Mouse (Mus musculus) monocyte, adult 2 months (primary cell): ENCODE measurements at regions not wholly inside any gene's neighbourhood (a gene's known extent, or its start where the extent isn't known, plus 50 kb on each side); places are given as distances from the start of the nearest gene placed in this dataset.

Experiments
- DNase-seq, 2 experiments: peaks; one replicate each; pipeline ENCODE4 v3.0.0; 2022; ENCODE audit warnings: low spot score in 2 of 2, low read depth in 1 of 2

DNA sequence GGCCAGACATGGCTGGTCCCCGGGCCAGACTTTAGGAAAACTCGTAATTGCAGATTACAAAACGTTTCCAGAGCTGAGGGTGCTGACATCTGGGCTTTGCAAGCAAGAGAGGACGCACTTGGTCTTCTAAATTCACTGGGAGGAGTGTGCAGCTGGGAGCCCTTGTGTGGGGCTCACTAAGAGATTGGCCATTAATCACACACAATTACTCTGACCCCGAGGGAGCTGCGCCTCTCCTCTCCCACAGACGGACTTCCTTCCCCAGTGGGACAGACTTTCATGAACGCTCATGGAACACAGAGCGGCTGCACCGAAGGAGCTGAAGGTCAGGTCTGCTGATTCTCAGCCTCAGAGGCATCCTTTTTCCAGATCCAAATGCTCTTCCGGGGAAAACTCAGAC, 407.2 kb downstream of the Med13l start:
- DNase-seq, result no peak

DNA sequence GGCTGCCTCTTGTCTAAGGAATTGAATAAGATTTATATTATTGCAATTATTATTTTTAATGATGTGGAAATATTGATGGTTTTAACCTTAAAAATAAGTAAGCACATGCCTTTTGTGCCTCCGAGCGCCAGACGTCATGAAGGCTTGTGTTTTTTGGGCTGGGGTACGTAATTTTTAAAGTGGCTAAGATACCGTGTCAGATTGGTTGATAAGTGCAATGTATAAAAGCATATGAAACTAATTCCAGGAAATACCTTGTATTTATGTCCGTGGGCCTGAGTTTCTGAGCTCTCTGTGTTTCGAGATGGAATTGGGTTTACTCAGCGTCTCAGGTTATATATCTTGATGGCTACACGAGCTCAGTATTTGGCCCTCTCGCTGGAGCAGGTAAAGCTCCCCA, 414.7 kb downstream of the Med13l start:
- no peak for DNase-seq

DNA sequence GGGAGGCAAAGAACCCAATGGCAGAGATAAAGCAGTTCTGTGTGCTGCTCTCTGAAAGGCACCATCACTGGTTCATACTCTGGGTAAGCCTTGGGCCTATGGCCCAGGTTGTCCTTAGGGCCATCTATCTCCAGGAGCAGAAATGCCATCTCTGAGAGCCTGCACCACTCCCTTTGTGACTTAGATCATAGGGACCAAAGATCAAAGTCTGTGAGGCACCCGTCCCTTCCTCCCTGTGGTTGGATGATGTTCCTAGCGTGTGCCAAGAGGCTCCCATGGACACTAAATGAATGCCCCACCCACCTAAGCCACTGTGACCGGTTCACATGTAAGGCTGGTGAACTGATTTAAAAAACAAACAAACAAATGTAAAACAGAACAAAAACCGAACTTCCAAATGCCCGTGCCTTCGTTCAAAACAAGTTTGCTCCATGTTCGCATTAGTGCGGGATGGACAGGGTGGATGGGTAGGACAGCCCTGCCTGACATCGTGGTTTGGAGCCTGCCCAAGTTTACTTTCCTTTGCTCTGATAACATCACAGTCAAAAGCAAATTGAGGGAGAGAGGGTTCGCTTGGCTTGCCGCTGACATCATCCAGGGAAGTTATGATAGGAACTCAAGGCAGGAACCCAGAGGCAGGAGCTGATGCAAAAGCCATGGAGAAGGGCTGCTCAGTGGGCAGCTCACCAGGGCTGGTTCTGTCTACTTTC, 418.6 kb downstream of the Med13l start:
- no peak for DNase-seq

DNA sequence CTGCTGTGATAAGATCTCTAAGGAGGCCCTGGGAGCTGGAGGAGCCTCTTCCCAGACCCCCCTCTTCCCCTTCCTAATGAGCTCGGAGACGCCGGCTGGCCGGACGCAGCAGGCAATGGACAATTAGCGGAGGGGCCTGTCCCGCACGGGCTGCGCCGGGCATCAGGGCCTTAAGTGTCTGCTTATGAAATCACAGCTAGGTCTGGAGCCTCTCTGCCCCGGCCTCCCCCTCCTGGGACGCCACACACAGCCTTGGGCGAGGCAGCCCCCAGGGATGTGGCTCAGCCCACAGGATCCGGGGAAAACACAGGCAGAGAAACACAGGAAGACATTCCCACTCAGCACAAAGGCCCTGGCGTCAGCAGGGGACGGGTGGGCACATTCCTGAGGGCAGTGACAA, 420.6 kb downstream of the Med13l start:
- DNase-seq, result no peak

DNA sequence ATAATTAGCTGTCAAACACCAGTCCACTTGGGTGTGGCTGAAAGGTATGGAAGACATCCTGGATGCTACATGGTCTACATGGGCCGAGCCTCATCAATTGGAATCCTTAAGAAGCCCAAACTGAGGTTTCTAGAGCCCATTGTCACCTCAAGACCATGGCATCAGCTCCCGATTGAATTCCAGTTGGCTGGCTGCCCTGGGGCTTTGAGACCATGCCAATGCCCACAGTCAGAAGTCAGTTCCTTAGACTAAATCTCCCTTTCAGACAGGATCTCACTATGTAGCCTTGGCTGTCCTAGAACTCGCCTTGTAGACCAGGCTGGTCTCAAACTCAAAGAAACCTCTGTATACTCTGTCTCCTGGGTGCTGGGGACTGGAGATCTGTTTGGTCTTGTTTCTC, 423.8 kb downstream of the Med13l start:
- DNase-seq, result no peak

DNA sequence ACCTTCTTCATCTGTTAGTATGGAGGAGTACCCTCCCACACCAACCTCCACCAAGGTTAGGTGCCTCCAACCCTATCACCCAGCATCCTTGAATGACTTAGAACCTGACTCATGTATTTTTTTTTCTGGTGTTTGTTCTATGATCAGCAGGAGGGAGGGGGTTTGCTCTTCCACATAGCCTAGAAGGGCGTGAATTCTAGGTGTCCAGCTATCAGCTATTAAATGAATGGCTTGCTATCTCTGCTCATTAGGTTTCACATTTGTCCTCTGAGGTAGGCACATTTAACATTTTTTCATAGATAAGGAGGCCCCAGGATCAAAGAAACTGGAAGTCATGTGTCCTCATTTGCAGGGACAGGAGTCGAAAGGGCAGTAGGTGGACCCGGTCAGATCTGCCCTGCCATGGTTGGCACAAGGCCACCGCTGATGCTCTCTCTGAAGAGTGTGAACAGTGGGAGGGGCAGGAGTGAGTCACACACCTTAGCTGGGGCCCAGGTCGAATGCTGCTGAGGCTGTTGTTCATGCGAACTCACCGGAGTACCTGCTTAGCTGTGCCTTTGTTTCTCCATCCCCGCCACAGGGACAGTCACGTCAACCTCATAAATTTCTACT, 424.4 kb downstream of the Med13l start:
- DNase-seq, result no peak

DNA sequence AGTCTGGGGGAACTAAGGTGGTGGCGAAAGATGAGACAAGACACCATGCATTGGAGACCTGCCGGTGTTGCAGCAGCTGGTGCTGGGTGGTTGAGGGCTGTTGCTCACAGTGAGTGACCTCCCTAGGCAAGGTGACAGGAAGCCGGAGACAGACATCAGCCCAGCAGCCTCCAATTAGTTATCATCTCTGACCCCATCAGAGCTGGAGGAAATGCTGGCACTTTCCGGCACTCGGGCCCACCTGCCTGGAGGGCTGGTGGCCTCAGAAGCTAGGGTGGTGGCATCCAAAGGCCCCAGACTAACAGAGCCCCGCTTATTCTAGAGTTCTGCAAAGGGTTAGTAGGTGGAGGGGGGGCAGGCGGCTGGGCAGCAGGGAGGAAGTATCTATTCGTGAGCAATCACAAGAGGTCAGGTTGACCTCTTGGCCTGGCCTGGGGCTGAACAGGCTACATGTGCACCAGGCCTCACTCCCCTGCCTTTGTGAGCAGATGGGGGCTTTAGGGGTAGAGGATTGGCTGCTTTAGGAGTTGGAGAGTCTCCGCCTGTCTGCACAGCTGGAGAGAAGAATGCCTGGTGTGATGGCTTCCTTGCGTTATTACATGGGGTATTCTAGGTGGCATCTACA, 427.0 kb downstream of the Med13l start:
- no peak for DNase-seq

DNA sequence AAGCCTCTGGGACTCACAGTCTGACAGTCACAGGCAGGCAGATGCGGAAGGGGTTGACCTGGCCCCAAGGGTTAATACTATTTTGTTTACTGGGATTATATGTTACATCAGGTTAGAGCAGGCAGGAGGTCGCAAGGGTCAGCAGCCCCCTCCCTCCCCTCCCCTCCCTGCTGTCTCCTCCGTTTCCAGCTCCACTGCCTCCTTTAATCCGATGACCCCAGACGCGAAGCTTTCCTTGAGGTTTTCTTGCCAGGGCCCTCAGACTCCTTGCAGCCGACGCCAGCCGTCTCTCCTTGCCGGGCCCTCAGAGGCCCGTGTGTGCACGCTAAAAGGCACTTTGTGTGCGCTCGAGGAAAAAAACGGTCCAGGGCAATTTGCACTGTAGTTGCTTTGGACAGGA, 438.6 kb downstream of the Med13l start:
- DNase-seq, result no peak

DNA sequence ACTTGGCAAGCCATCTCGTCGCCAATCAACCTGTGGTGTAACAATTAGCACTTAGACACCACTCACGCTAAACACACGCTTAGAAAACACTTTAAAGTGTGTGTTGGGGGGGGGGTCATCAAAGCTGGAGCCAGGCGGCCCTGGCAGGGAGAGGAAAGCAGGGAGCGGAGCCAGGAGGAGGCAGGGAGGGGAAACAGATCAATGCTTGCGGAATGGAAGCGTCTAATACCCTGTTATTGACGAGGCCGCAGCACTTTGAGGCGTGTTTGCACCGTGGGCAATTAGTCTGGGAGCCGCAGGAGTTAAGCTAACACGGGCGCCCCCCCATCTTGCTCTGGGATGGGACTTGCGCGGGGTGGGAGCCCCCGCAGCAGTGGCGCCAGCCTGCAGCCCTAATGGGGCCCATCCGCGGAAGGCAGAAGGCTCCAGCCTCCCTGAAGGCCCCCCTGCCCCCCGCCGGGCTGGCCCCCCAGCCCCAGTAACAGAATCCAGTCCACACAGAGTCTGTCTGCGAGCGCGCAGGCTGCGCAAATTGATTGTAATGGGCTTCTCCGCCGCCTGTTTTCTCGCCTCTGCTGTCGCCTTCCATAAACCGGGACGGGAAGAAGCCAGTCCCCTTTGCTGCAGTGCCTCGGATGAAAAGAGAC, 445.5 kb downstream of the Med13l start:
- DNase-seq, result no peak

DNA sequence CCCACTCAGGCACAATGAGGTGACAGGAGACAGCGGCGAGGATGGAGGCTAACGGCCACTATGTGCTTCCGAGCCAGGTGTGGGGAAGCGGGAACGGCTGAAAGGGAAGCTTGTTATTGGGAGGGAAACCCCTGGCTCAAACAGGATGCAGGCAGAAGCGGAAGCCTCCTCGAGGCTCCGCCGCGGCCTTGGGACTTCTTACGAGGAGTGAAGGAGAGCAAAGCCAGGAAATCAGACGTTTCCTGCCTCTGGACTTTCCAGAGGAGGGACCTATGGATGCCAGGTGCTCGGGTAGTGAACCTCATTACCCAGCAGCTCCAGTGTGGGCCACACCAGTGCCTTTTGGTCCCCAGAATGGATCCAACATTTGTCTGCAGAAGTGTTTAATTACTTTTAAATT, 449.6 kb downstream of the Med13l start:
- no peak for DNase-seq

DNA sequence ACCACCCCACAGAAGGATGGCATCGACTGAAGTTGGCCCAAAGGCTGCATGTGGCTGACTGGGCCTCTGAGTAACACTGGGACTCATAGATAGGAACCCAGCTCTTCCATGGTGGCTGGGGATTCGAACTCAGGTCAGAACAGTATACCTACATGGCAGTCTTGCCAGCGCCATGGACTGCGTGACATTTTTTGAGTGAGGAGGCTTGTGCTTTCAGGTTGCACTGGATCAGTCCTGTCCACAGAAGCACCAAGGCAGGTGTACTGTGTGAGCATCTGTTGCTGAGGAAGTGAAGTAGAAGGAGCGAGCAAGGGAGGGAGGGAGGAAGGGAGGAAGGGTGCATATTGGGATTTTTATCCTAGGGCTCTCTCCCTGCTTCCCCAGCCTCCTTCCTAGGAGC, 454.7 kb downstream of the Med13l start:
- DNase-seq, result no peak

DNA sequence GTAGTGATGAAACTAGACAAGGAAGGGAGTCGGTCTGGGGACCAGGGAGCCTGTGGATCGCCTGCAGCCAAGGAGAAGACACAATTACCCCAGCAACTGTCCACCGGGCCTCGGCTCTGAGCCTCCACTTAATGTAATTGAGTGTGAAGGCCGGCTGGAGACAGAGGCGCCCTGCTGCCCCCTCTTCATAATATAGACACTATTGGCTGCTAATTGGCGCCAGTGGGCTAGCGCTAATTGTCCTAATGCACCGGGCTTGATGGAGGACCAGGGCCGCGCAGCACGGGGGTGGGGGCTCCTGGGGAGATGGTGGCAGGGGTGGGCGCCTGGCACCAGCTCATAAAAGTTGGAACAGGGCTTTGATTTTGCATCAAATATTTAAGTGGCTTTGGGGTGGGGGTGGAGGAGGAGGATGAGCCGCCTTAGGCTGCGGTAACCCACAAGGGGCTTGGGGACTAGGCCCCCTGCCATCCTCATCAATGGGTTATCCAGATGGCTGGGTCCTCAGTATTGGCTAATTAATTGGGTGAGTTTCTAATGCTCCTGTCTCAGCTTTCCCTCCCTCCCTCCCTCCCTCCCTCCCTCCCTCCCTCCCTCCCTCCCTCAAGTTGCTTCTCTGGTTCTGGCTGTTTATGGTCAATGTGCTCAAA, 455.3 kb downstream of the Med13l start:
- DNase-seq, result no peak

DNA sequence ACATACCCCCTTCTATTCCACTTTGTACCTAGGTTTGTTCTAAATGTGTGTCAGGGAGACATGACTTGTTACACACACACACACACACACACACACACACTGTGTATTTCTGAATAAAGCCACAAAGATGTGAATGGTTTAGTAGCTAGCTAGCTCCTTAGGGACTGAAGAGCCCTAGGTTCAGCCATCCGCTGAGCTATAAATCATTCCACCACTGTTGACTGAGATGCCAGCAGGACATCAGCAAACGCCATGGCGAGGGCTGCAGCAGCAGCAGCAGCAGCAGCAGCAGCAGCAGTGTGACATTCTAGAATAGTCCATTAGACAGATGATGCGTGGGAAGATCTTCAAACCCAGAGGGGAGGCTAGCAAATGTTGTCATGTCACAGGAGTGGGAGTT, 455.9 kb downstream of the Med13l start:
- DNase-seq, result no peak

DNA sequence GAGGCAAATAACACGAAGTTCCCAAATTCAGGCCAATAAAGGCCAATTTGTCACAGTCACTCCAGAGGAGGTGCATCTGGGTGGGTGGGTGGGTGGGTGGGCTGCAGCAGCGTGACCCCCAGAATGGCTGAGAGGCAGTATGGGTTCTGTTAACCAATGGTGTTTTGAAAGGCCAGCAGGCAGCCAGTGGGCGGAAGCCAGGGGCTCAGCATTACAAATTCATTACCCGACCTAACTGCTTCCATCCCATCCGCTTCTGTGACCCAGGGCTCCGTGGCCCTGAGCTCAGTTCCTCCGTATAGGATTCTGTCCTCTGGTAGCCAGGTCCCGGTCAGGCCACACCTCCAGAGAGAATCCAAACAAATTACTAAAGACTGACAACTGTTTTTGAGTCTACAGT, 463.5 kb downstream of the Med13l start:
- no peak for DNase-seq

DNA sequence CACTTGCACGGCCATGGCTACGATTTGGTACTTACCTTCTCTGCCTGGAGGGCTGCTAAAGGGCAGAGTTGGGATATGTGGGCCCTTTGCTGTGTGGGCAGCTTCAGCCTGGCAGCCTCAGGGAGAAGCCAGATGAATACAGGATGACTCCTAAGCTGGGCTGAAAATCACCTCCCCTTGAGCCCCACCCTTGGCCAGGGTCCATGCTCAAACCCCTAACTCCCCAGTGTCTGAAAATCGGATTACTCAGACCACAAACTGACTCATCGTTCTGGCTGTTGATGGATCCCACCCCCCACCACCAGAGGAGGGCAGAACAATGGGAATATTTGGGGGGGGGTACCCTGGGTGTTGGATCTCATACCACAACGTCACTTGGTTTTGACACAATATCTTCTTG, 471.6 kb downstream of the Med13l start:
- no peak for DNase-seq

DNA sequence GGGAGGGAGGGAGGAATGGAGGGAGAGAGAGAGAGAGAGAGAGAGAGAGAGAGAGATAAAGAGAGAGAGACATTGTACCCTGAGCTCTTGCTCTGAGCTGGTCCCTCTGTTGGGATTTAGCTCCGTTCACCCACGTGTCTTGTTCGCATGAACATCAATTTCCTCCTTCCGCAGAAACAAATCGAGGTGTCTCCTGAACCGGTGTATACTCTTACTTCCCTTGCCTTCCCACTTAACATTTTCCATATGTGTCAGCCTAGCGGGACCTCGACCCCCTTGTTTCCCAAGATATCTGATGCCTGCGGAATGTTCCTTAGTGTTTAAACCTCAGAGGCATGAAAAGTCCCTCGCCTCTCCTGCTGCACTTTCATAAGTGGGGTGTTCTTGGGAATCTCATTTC, 484.1 kb downstream of the Med13l start:
- no peak for DNase-seq

DNA sequence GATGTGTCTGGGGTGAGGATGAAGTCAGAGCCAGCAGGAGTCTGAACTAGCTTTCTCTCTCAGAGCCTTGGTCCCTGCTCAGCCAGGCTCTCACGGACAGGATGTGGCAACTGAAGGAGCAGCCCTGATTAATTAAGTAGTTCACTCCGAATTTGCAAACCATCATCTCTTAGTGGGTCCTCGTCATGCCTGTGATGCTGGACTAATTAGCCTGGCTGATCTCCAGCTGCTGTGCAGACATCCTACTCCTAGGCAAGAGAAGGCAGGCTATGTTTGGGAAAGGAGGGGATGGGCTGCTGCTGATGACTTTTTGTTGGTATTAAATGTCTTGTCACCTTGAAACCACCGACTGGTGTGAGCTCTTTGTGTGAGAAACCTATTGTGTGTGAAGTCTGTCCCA, 487.1 kb downstream of the Med13l start:
- no peak for DNase-seq

DNA sequence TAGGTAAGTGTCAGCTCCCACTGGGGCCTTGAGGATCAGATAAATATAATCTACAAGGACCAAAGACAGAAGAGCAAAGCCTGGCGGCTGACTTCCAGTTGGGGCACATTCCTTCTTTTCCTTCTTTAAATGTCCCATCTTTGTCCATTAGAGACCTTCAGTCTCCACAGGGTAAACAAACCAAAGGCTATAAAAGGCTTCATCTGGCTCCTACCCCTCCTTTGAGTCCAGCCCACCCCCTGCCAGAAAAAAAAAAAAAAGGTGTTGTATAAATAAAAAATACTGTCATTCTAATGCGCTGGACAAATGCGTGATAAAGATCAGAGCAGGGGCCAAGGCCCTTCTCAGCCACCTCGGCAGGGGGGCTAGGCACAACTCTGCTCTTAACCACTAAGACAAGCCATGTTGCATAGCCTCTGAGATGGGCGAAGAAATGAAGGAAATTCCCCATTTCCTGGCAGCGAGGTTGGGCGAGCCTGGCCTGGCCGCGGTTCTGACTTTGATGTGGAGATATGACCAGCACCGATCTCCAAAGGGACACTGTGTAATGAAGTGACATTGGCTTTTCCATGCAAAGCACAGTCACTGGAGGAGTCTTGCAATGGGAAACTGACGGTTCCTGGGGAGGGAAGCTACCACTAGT, 492.0 kb downstream of the Med13l start:
- DNase-seq, result no peak

DNA sequence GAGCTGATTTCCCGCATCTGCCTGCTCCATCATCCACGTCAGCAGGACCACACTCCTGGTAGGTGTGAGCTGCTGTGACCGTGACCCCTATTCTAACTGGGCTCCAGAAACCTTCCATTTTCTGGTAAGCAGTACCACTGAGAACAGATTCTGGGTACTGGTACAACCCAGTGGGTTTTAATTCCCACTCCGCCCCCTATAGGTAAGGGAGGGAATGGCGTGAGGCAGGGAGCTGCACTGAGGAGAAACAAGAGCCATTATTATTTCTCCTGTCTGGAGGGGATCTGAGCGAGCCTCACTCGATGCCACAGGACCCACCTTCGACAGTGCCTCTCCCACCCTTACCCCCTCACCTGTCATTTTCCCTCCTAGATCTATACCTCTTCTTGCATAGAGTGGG, 493.3 kb downstream of the Med13l start:
- DNase-seq, result no peak

DNA sequence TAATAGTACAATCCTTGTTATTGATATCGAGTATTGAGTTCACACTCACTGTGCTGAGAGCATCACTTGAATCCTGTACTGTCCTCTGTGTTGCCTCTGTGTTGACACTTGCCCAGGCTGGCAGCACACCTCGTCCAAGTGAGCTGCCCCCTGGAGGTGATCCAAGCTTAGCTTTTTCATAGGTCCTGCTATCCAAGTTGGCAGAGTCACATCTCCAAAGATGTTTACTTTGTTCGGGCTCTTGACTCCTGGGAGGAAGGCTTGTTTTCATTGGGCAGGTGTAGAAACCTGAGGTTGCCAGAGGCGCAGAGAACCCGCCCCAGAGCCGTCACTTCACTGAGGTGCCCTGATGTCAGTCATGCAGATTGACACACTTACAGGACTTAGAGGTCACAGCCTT, 493.9 kb downstream of the Med13l start:
- DNase-seq, result no peak

DNA sequence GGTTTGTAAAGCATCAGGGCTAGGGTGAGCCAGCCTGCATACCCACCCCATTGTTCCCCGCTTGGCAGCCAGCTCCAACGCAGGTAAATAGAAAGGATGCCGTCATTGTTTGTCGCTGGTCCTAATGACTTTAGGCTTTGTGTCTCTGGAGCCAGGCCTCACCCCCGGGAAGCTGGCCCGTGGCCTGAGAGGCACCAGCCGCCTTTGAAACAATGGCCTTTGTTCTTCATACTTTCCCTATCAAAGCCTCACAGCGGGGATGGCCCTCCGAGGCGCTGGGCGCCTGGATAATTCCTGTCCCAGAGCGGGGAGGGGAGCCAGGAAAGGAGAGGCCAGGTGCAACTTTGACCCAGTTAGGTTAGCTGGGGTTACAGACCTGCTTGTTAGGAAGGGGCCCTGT, 495.0 kb downstream of the Med13l start:
- DNase-seq, result no peak
